Mouse (Mus musculus): ENCODE data around the gene Adk.

- TF ChIP-seq CTCF (IDR thresholded peaks at IDR 0.05; ENCODE audit: low read depth) (no peak), EP300 (IDR thresholded peaks at IDR 0.05; ENCODE audit: low read depth) (no peak)
Measured at GRCm38 (mm10) chr14:21490141-21490540, 437.8 kb downstream of the Adk start.

Data from heart, postnatal 0 days (tissue).